Comparison of ENCODE assay signal across 16 mouse cellular contexts in genomic region chr6:113424187-113424586, GRCm38 (mm10). TPM values are rescaled to one million over a fixed set of nuclear protein-coding genes. Genes with fewer than 3 reads are reported as not detected.
"Had no signal": no experiment of that assay in that cellular context is flagged by ENCODE, and none has a peak within 500 bp of the region (broad histone marks: within the 10 kb centered on the region; RNA-seq: fewer than 3 reads in every experiment).

No protein-coding gene starts in this region.

- H3K9me3 ChIP-seq: liver, embryonic 13.5 days had no signal

- H3K27me3 ChIP-seq: liver, embryonic 13.5 days had no signal

- H3K36me3 ChIP-seq: liver, embryonic 13.5 days had no signal

- H3K4me3 ChIP-seq: liver, embryonic 13.5 days had no signal

- DNase-seq: kidney, postnatal 10 days; liver, embryonic 13.5 days; lung, adult 2 months; lung, postnatal 14 days; lung, postnatal 4 days; midbrain, embryonic 14.5 days; thymus, postnatal 25 days had no signal

- H3K4me2 ChIP-seq: liver, embryonic 13.5 days; midbrain, embryonic 11.5 days had no signal

- H3K9ac ChIP-seq: liver, embryonic 13.5 days had no signal

- H3K27ac ChIP-seq: liver, embryonic 13.5 days had no signal

RNA-seq across cellular contexts. Expression of gene Cidec, which starts 11.4 kb away (rescaled TPM):
- total RNA-seq: layer of hippocampus, adult 8-10 months; layer of hippocampus, postnatal 10 days; left cerebral cortex, postnatal 25 days; megakaryocyte progenitor cell, adult 5-6 weeks; megakaryocyte-erythroid progenitor cell, adult 5-6 weeks; midbrain, postnatal 0 days had no signal
- polyA plus RNA-seq: limb, embryonic 11.5 days; midbrain, embryonic 11.5 days; midbrain, embryonic 14.5 days; neural tube, embryonic 14.5 days had no signal

RNA-seq across cellular contexts. Expression of gene Il17re, which starts 34.1 kb away (rescaled TPM):
- total RNA-seq: megakaryocyte-erythroid progenitor cell, adult 5-6 weeks had no signal
- polyA plus RNA-seq: midbrain, embryonic 14.5 days had no signal
